Mouse (Mus musculus) heart, adult 2 months (tissue): Measurements from ENCODE around the gene Dlec1. TPM values are rescaled to one million over a fixed set of nuclear protein-coding genes. Genes with fewer than 3 reads are reported as not detected.
A peak's percentile ranks its signal among the peaks of the same experiment; 100 is the strongest.

Experiments
- DNase-seq, 2 experiments: peaks; one replicate each; pipeline ENCODE4 v3.0.0; 2021
- H3K27ac ChIP-seq: fragments of 200-600 bp; 2 replicates; pipeline ENCODE4 v1.8.1; 2022
- H3K27me3 ChIP-seq: fragments of 200-500 bp; 2 replicates; pipeline ENCODE4 v1.6.1; 2012; ENCODE audit warnings: mild to moderate bottlenecking, low read length, inconsistent platforms, mixed read lengths; ENCODE audit not compliant: control insufficient read depth, insufficient read depth
- H3K36me3 ChIP-seq: fragments of 200-500 bp; 2 replicates; pipeline ENCODE4 v1.6.1; 2012; ENCODE audit warnings: low read length, inconsistent platforms; ENCODE audit not compliant: control insufficient read depth, insufficient read depth
- H3K4me1 ChIP-seq: fragments of 200-500 bp; 2 replicates; pipeline ENCODE4 v1.6.1; 2011; ENCODE audit warnings: low read length; ENCODE audit not compliant: control insufficient read depth, insufficient read depth
- H3K4me3 ChIP-seq: fragments of 200-600 bp; 2 replicates; pipeline ENCODE4 v1.8.1; 2022
- H3K79me2 ChIP-seq: fragments of 200-500 bp; replicated peaks from 2 replicates; pipeline ENCODE4 v1.6.1; 2012; ENCODE audit warnings: mild to moderate bottlenecking, inconsistent platforms, low read length, moderate library complexity, mixed read lengths; ENCODE audit not compliant: control insufficient read depth, insufficient read depth
- H3K9ac ChIP-seq: fragments of 200-500 bp; 2 replicates; pipeline ENCODE4 v1.6.1; 2012; ENCODE audit warnings: low read depth, mild to moderate bottlenecking, control low read depth, inconsistent platforms, low read length, mixed read lengths
- CTCF ChIP-seq: fragments of 200-600 bp; IDR thresholded peaks from 2 replicates; pipeline ENCODE4 v1.8.1; 2022; ENCODE audit warnings: antibody characterized with exemption, mild to moderate bottlenecking, moderate library complexity
- EP300 ChIP-seq: fragments of 200-500 bp; IDR thresholded peaks from 2 replicates; pipeline ENCODE4 v1.6.1; 2011; ENCODE audit warnings: low read depth, low read length, control low read depth; ENCODE audit not compliant: insufficient read depth
- POLR2A ChIP-seq: fragments of 200-500 bp; IDR thresholded peaks from 2 replicates; pipeline ENCODE4 v1.6.1; 2011; ENCODE audit warnings: mild to moderate bottlenecking, low read depth, low read length, control low read depth; ENCODE audit not compliant: insufficient read depth
- WGBS: fragments of 180-500 bp; shearing (Covaris S2); methylation state at CpG from one replicate; pipeline ENCODE4 v1.1.7; 2018; 5-methylcytosine and 5-hydroxymethylcytosine counted together
- intact Hi-C: fragments of 180-260 bp; cut with DNase I; formaldehyde crosslinking; loops from one replicate; pipeline ENCODE4 v1.15.1; 2025
- long read RNA-seq: library from polyadenylated mRNA; stranded (forward); transcript quantifications from one replicate; pipeline ENCODE4 v2.0.0, GENCODE M21; 2021
- polyA plus RNA-seq: library from polyadenylated mRNA; depleted of rRNA; stranded (reverse); fragments of >200 nt; gene quantifications from 2 replicates; pipeline ENCODE4 v1.2.3, GENCODE M21; 2012; rRNA removed
- total RNA-seq, 2 experiments: library from RNA; stranded (reverse); gene quantifications; 2 replicates each; pipeline ENCODE4 v1.2.3; 2021

Gene Dlec1
- total RNA-seq, result under 1 TPM; 0.13 to 0.32 TPM
- 0.20 and 0.82 TPM in 2 replicates for polyA plus RNA-seq
- long read RNA-seq, partial matches to known transcripts, result 0 of 1 reads
- long read RNA-seq, other reads (novel, unspliced or antisense), result 1 of 1 reads

DNA sequence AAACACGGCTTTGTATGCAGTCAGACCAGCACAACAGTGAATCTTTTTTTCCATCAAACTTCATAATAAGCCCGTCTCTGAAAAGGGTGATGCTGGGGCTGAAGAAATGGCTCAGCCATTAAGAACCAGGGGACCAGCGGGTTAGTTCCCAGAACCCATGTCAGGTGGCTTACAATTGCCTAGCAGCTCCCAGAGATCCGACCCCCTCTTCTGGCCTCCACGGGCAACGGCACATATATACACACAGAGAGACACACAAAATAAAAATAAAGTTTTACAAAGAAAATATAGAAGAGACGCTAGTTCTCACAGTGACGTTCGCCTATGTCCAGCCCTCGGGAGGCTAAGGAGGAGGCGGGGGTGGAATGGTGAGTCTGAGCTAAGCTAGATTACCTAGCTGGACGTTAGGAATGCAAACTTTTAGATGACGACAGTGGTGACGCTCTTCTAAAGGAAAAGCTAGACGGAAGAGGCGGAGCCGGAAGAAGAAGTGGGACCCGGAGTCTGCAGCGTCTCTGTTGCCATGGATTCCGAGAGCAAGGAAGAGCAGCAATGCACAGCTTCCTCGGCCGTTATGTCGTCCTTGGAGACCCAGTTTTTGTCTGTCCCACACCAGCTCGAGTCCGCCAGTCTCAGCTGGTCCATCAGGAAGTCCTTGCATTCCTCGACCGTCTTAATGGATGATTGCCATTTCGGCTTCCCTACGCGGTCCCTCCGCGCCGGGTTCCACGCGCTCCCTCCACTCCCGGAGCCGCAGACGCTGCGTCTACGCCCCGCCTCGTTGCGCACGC, at the start of gene Dlec1:
Gene Dlec1 (plus strand): TSS at position 487 of the 791 bp plus-strand sequence.
- Histone ChIP-seq H3K36me3 (no peaks in the 10 kb centered on the region), H3K79me2 (no peaks in the 10 kb centered on the region), H3K4me3 (peak within 1 kb of the TSS; percentile 88), H3K27ac (peak within 1 kb of the TSS; percentile 75), H3K27me3 (no peaks in the 10 kb centered on the region), H3K9ac (peak within 1 kb of the TSS; percentile 46), H3K4me1 (no peaks in the 10 kb centered on the region)
- intact Hi-C loops, result loop anchor here (10.0 kb wide), 1 partner anchor 243 kb away; the partner anchor contains the start of gene Myd88
- peak; percentile 75 to 85 for DNase-seq
- WGBS, result 3% methylated on average over 44 of the region's 44 CpGs
- TF ChIP-seq POLR2A, result peak; percentile 65
- TF ChIP-seq CTCF, result peak; percentile 53
- TF ChIP-seq EP300, result no peak

DNA sequence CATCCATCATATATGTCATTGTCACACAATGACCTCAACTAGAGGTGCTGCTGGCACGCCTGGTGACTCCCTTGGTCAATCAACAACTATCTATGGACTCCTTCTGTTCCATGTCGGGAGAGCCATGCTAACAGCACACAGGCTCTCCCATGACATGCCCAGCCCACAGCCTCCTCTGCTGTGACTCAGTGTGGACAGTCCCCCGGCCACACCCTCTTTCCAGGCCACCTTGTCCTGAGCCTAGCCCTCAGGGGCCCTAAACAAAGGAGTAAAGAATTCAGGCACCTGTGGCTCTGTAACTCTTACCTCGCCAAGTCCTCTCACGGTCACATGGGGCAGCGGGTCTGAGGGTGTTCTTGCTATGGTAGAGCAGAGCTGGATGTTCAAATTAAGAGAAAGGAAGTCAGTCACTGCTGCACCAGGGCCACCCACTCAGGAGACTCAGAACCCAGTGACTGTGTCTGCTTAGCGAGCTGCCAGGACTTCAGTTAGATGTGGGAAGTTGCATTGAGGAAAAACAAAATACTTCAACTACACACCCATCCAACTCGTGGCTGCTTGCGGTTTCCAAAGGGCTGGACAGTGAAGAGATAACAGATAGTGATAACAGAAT, 48.2 kb upstream of the Dlec1 start:
- intact Hi-C loops, result no loop called here
- no peak for DNase-seq
- Histone ChIP-seq H3K4me3 (no peak overlapping the region), H3K27ac (no peak overlapping the region), H3K79me2 (no peaks in the 10 kb centered on the region), H3K36me3 (no peaks in the 10 kb centered on the region), H3K27me3 (no peaks in the 10 kb centered on the region), H3K9ac (no peak overlapping the region), H3K4me1 (peaks cover 7% of the 10 kb centered on the region)
- 82% methylated on average over 9 of the region's 9 CpGs for WGBS
- no peak for TF ChIP-seq CTCF
- TF ChIP-seq EP300, result no peak
- no peak for TF ChIP-seq POLR2A

GRCm38 (mm10) chr9:119055336-119055735, 46.9 kb upstream of the Dlec1 start:
- H3K79me2 ChIP-seq, result no peaks in the 10 kb centered on the region
- WGBS, result 90% methylated on average over 4 of the region's 4 CpGs
- DNase-seq, result no peak
- intact Hi-C loops, result no loop called here
- TF ChIP-seq EP300, result no peak
- no peak for TF ChIP-seq POLR2A
- TF ChIP-seq CTCF, result no peak
- no peak overlapping the region for H3K27ac ChIP-seq
- H3K36me3 ChIP-seq, result no peaks in the 10 kb centered on the region
- H3K27me3 ChIP-seq, result no peaks in the 10 kb centered on the region
- peaks cover 7% of the 10 kb centered on the region for H3K4me1 ChIP-seq
- H3K4me3 ChIP-seq, result no peak overlapping the region
- no peak overlapping the region for H3K9ac ChIP-seq

DNA sequence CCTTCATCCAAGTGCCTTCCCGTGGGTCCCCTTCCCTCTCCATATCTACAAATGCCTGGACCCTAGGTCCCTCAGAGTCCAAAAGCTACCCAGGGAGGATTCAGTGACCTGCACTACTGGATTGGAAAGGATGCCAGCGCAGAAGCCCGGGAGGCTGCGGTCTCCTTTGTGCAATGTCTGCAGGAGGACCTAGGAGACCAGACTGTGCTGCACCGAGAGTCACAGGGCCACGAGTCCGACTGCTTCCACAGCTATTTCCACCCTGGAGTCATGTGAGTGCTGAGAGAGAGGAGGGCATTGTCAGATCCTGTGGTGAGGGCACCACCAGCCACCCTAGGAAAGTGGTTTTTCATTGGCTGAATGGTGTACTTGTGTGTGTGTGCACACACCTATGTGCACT, 44.0 kb upstream of the Dlec1 start:
- Histone ChIP-seq H3K4me3 (no peak overlapping the region), H3K4me1 (no peaks in the 10 kb centered on the region), H3K9ac (no peak overlapping the region), H3K36me3 (no peaks in the 10 kb centered on the region), H3K27me3 (no peaks in the 10 kb centered on the region), H3K79me2 (no peaks in the 10 kb centered on the region), H3K27ac (no peak overlapping the region)
- WGBS, result 79% methylated on average over 7 of the region's 7 CpGs
- intact Hi-C loops, result no loop called here
- TF ChIP-seq CTCF (no peak), EP300 (no peak), POLR2A (no peak)
- DNase-seq, result no peak

- no peaks in the 10 kb centered on the region for H3K36me3 ChIP-seq
- no peak for DNase-seq
- H3K4me1 ChIP-seq, result 0 out of 2 replicates have a peak, but pooled peaks cover 2% of the 10 kb centered on the region
- TF ChIP-seq EP300 (no peak), CTCF (no peak), POLR2A (no peak)
- no peak overlapping the region for H3K27ac ChIP-seq
- H3K79me2 ChIP-seq, result no peaks in the 10 kb centered on the region
- H3K4me3 ChIP-seq, result no peak overlapping the region
- no peak overlapping the region for H3K9ac ChIP-seq
- intact Hi-C loops, result loop anchor here (10.0 kb wide), 1 partner anchor 476 kb away; no protein-coding TSS in a partner anchor
- 90% methylated on average over 10 of the region's 10 CpGs for WGBS
- no peaks in the 10 kb centered on the region for H3K27me3 ChIP-seq
These were observed 41.6 kb upstream of the Dlec1 start for GRCm38 (mm10) chr9:119060701-119061100.
